17 mouse cellular contexts compared by ENCODE assay signal in the genomic region with DNA sequence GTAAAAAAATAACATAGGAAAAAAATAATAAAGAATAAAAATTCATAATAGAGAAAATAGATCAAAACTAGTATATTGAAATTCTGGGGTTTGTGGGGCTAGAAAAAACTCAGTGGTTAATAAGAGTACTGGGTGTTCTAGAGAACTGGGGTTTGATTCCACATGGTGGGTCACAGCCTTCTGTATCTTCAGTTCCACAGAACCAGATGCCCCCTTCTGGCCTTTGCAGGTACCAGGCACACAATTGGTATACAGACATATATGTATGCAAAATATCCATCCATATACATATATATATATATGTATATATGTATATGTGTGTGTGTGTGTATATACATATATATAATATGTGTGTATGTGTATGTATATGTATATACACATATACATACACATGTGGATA. TPM values are rescaled to one million over a fixed set of nuclear protein-coding genes. Genes with fewer than 3 reads are reported as not detected.
DNase-seq lines count a peak whose midpoint lies in the region; ATAC-seq and TF ChIP-seq lines count a peak whose summit lies in the region.
"Had no signal": no experiment of that assay in that cellular context is flagged by ENCODE, and none has a peak within 500 bp of the region (broad histone marks: within the 10 kb centered on the region; RNA-seq: fewer than 3 reads in every experiment).

No protein-coding gene starts in this region.

- no peaks in the 10 kb centered on the region for H3K27me3 ChIP-seq in thymus, adult 2 months (ENCODE audit: control insufficient read depth, insufficient read depth, low read length)
- H3K27me3 ChIP-seq in forebrain, embryonic 15.5 days = no peaks in the 10 kb centered on the region
- H3K27me3 ChIP-seq: heart, embryonic 12.5 days; neural tube, embryonic 12.5 days had no signal

- no peak for ATAC-seq in CD4-positive, CD25-positive, alpha-beta regulatory T cell, adult 4 months
- ATAC-seq in forebrain, embryonic 15.5 days (replicated peaks) = no peak
- ATAC-seq: forebrain, embryonic 16.5 days; intestine, embryonic 16.5 days; midbrain, embryonic 16.5 days had no signal

- no peak overlapping the region for H3K27ac ChIP-seq in thymus, adult 2 months (ENCODE audit: control insufficient read depth, insufficient read depth, low read length)
- H3K27ac ChIP-seq in forebrain, embryonic 15.5 days (replicated peaks) = no peak overlapping the region
- H3K27ac ChIP-seq: hindbrain, embryonic 10.5 days; neural tube, embryonic 12.5 days had no signal

- no peaks in the 10 kb centered on the region for H3K36me3 ChIP-seq in thymus, adult 2 months (ENCODE audit: control insufficient read depth, insufficient read depth, low read length)
- H3K36me3 ChIP-seq in forebrain, embryonic 15.5 days = no peaks in the 10 kb centered on the region
- H3K36me3 ChIP-seq: heart, embryonic 12.5 days; hindbrain, embryonic 10.5 days; neural tube, embryonic 12.5 days had no signal

- TF ChIP-seq POLR2A in thymus, adult 2 months (IDR thresholded peaks at IDR 0.05; ENCODE audit: control insufficient read depth, extremely low read depth, insufficient read depth, low read length, poor library complexity) = no peak

- TF ChIP-seq CTCF in thymus, adult 2 months (IDR thresholded peaks at IDR 0.05; ENCODE audit: borderline replicate concordance, control insufficient read depth, extremely low read depth, insufficient read depth, low read length, poor library complexity) = no peak

- no peak overlapping the region for H3K4me2 ChIP-seq in forebrain, embryonic 15.5 days (replicated peaks)
- H3K4me2 ChIP-seq: heart, embryonic 12.5 days; neural tube, embryonic 12.5 days had no signal

- peak; percentile 2 for DNase-seq in CD4-positive, CD25-positive, alpha-beta regulatory T cell, adult 2 months (ENCODE audit: low read depth, low spot score)
- peak; percentile 13 for DNase-seq in kidney, postnatal 10 days
- no peak for DNase-seq in kidney, postnatal 14 days
- DNase-seq in thymus, adult 2 months = peak; percentile 16
- no peak for DNase-seq in thymus, adult 18-20 months
- DNase-seq in kidney, postnatal 36 days = no peak
- DNase-seq: adrenal gland, postnatal 14 days; gastrocnemius, postnatal 25 days; liver had no signal

- H3K9me3 ChIP-seq in forebrain, embryonic 15.5 days = no peaks in the 10 kb centered on the region
- H3K9me3 ChIP-seq: heart, embryonic 12.5 days; hindbrain, embryonic 10.5 days; neural tube, embryonic 12.5 days had no signal

- H3K4me3 ChIP-seq in thymus, adult 2 months (ENCODE audit: control insufficient read depth, insufficient read depth, low read length) = no peak overlapping the region
- H3K4me3 ChIP-seq in forebrain, embryonic 15.5 days = no peak overlapping the region
- H3K4me3 ChIP-seq: heart, embryonic 12.5 days; hindbrain, embryonic 10.5 days; neural tube, embryonic 12.5 days had no signal

- no peak overlapping the region for H3K9ac ChIP-seq in forebrain, embryonic 15.5 days (replicated peaks)
- H3K9ac ChIP-seq: heart, embryonic 12.5 days; neural tube, embryonic 12.5 days had no signal

- no peaks in the 10 kb centered on the region for H3K4me1 ChIP-seq in thymus, adult 2 months (replicated peaks; ENCODE audit: control insufficient read depth, insufficient read depth, low read length)
- H3K4me1 ChIP-seq in forebrain, embryonic 15.5 days = no peaks in the 10 kb centered on the region
- H3K4me1 ChIP-seq: heart, embryonic 12.5 days; hindbrain, embryonic 10.5 days; neural tube, embryonic 12.5 days had no signal

RNA-seq across cellular contexts. Expression of a gene that starts 39.5 kb away (rescaled TPM):
- polyA plus RNA-seq in CD4-positive, CD25-positive, alpha-beta regulatory T cell, adult 4 months (2017; shearing (Covaris generic)) = under 1 TPM; 0.42 to 0.79 TPM
- polyA plus RNA-seq in thymus, adult 2 months (2012; rRNA removed) = 6.1 and 6.6 TPM in 2 replicates
- 2.9 and 3.1 TPM in 2 replicates for polyA plus RNA-seq in forebrain, embryonic 15.5 days (2015; fragmentation: Nextera tagmentation; extraction: Ambion mirVana)

Comparison
In these comparisons a context has a peak if more than half of its experiments do, and no peak if none do; other contexts are left out.
1. DNase-seq: peak in CD4-positive, CD25-positive, alpha-beta regulatory T cell, adult 2 months (single experiment), kidney, postnatal 10 days (single experiment) and thymus, adult 2 months (single experiment); none in kidney, postnatal 14 days (single experiment), thymus, adult 18-20 months (0 of 2) and kidney, postnatal 36 days (0 of 2).